9 mouse cellular contexts compared by ENCODE assay signal in genomic region chr9:121312237-121312891, GRCm38 (mm10). TPM values are rescaled to one million over a fixed set of nuclear protein-coding genes. Genes with fewer than 3 reads are reported as not detected.
DNase-seq lines count a peak whose midpoint lies in the region; ATAC-seq and TF ChIP-seq lines count a peak whose summit lies in the region.
"Had no signal": no experiment of that assay in that cellular context is flagged by ENCODE, and none has a peak within 500 bp of the region (broad histone marks: within the 10 kb centered on the region; RNA-seq: fewer than 3 reads in every experiment).

No protein-coding gene starts in this region.

- H3K27me3 ChIP-seq in forebrain, embryonic 11.5 days (ENCODE audit: control insufficient read depth, insufficient read depth, low read length) = no peaks in the 10 kb centered on the region
- H3K27me3 ChIP-seq in hindbrain, postnatal 0 days (ENCODE audit: insufficient read depth, low read length) = no peaks in the 10 kb centered on the region
- no peaks in the 10 kb centered on the region for H3K27me3 ChIP-seq in midbrain, embryonic 11.5 days (ENCODE audit: control insufficient read depth, insufficient read depth, low read length)

- H3K9ac ChIP-seq in forebrain, embryonic 11.5 days (ENCODE audit: low read length) = no peak overlapping the region; the same call in 1 of the 2 replicates
- H3K9ac ChIP-seq in hindbrain, postnatal 0 days (replicated peaks; ENCODE audit: low read length) = 0 out of 2 replicates have a peak overlapping the region, but pooled peaks have one; percentile 3
- H3K9ac ChIP-seq in midbrain, embryonic 11.5 days (ENCODE audit: low read length) = peak overlapping the region; percentile 48; the same call in 1 of the 2 replicates
- H3K9ac ChIP-seq: liver, postnatal 0 days had no signal

- intact Hi-C loops in left cerebral cortex, postnatal 10 days (cut with DNase I) = no loop called here

- peaks cover 41% of the 10 kb centered on the region for H3K4me1 ChIP-seq in forebrain, embryonic 11.5 days (replicated peaks; ENCODE audit: control insufficient read depth, insufficient read depth, low read length)
- peaks cover 62% of the 10 kb centered on the region for H3K4me1 ChIP-seq in hindbrain, postnatal 0 days (ENCODE audit: insufficient read depth, low read length)
- peaks cover 60% of the 10 kb centered on the region for H3K4me1 ChIP-seq in midbrain, embryonic 11.5 days (ENCODE audit: control insufficient read depth, insufficient read depth, low read length)

- no peak overlapping the region for H3K4me3 ChIP-seq in forebrain, embryonic 11.5 days (ENCODE audit: low read depth, low read length)
- H3K4me3 ChIP-seq in hindbrain, postnatal 0 days (ENCODE audit: low read length) = no peak overlapping the region
- no peak overlapping the region for H3K4me3 ChIP-seq in midbrain, embryonic 11.5 days (ENCODE audit: low read depth, low read length)

- H3K9me3 ChIP-seq in forebrain, embryonic 11.5 days (ENCODE audit: control insufficient read depth, low read length) = no peaks in the 10 kb centered on the region
- no peaks in the 10 kb centered on the region for H3K9me3 ChIP-seq in hindbrain, postnatal 0 days (ENCODE audit: low read length)
- H3K9me3 ChIP-seq in midbrain, embryonic 11.5 days (ENCODE audit: control insufficient read depth, low read length) = no peaks in the 10 kb centered on the region

- WGBS in forebrain, embryonic 11.5 days = 38% methylated on average over 10 of the region's 10 CpGs
- 26% methylated on average over 10 of the region's 10 CpGs for WGBS in hindbrain, postnatal 0 days
- 49% methylated on average over 10 of the region's 10 CpGs for WGBS in midbrain, embryonic 11.5 days

- peak; percentile 56 for ATAC-seq in forebrain, embryonic 11.5 days (replicated peaks; ENCODE audit: low FRiP score)
- ATAC-seq in hindbrain, postnatal 0 days = no peak
- ATAC-seq in midbrain, embryonic 11.5 days (ENCODE audit: low FRiP score) = peak; percentile 36
- ATAC-seq: liver, postnatal 0 days had no signal

- H3K27ac ChIP-seq in forebrain, embryonic 11.5 days (ENCODE audit: low read depth, low read length) = peak overlapping the region; percentile 99
- H3K27ac ChIP-seq in hindbrain, postnatal 0 days = peak overlapping the region; percentile 32
- peak overlapping the region; percentile 94 for H3K27ac ChIP-seq in midbrain, embryonic 11.5 days (ENCODE audit: low read depth, low read length)

- no peak for TF ChIP-seq POLR2A in brain, embryonic 14.5 days (IDR thresholded peaks at IDR 0.05; ENCODE audit: borderline replicate concordance, extremely low read depth, insufficient read depth, insufficient read length, poor library complexity, severe bottlenecking)

- H3K4me2 ChIP-seq in forebrain, embryonic 11.5 days (ENCODE audit: low read depth, low read length, severe bottlenecking) = peak overlapping the region; percentile 21; the same call in 1 of the 2 replicates
- 0 out of 2 replicates have a peak overlapping the region, but pooled peaks have one; percentile 5 for H3K4me2 ChIP-seq in hindbrain, postnatal 0 days (ENCODE audit: low read depth, low read length)
- peak overlapping the region; percentile 16; the same call in 1 of the 2 replicates for H3K4me2 ChIP-seq in midbrain, embryonic 11.5 days

- TF ChIP-seq CTCF in brain, embryonic 14.5 days (IDR thresholded peaks at IDR 0.05; ENCODE audit: borderline replicate concordance, extremely low read depth, insufficient read depth, insufficient read length) = no peak
- no peak for TF ChIP-seq CTCF in hindbrain, postnatal 0 days (IDR thresholded peaks at IDR 0.05; ENCODE audit: low read depth)

- H3K36me3 ChIP-seq in forebrain, embryonic 11.5 days (ENCODE audit: control insufficient read depth, insufficient read depth, low read length) = no peaks in the 10 kb centered on the region
- no peaks in the 10 kb centered on the region for H3K36me3 ChIP-seq in hindbrain, postnatal 0 days (ENCODE audit: insufficient read depth, low read length)
- no peaks in the 10 kb centered on the region for H3K36me3 ChIP-seq in midbrain, embryonic 11.5 days (ENCODE audit: control insufficient read depth, insufficient read depth, low read length)

- peak; percentile 87 for DNase-seq in brain, embryonic 14.5 days (ENCODE audit: low read depth)
- DNase-seq in forebrain, embryonic 11.5 days (ENCODE audit: low spot score) = peak; percentile 68
- DNase-seq in hindbrain, postnatal 0 days (ENCODE audit: low spot score) = peak; percentile 44
- peak; percentile 92 for DNase-seq in midbrain, embryonic 11.5 days (ENCODE audit: low spot score, missing footprints)
- no peak for DNase-seq in urinary bladder, adult 18-20 months (ENCODE audit: low spot score in 2 of 2)
- no peak for DNase-seq in right cerebral cortex, postnatal 10 days (ENCODE audit: low spot score in 2 of 2)
- no peak for DNase-seq in thymus, postnatal 4 days
- DNase-seq in left cerebral cortex, postnatal 10 days (ENCODE audit: extremely low spot score in 1 of 2, low spot score in 2 of 2) = no peak
- DNase-seq: liver, postnatal 0 days had no signal

RNA-seq across cellular contexts. Expression of gene Trak1, which starts 15.1 kb away (rescaled TPM):
- 59.2 and 77.7 TPM in 2 replicates for polyA plus RNA-seq in brain, embryonic 14.5 days (2012; rRNA removed)
- polyA plus RNA-seq in forebrain, embryonic 11.5 days (2014; fragmentation: Nextera tagmentation; extraction: Ambion mirVana) = 33.5 and 36.4 TPM in 2 replicates
- 129 and 170 TPM in 2 replicates for total RNA-seq in hindbrain, postnatal 0 days (2014; rRNA removed)
- polyA plus RNA-seq in hindbrain, postnatal 0 days (2015; fragmentation: Nextera tagmentation; extraction: Ambion mirVana) = 55.7 and 57.8 TPM in 2 replicates
- polyA plus RNA-seq in midbrain, embryonic 11.5 days (2014; fragmentation: Nextera tagmentation; extraction: Ambion mirVana) = 19.2 and 20.5 TPM in 2 replicates
- total RNA-seq in left cerebral cortex, postnatal 10 days (2021) = 100 to 1,000 TPM; 213 to 215 TPM

RNA-seq across cellular contexts. Expression of gene Ulk4, which starts 35.4 kb away (rescaled TPM):
- polyA plus RNA-seq in brain, embryonic 14.5 days (2012; rRNA removed) = 7.3 and 7.8 TPM in 2 replicates
- 144 and 163 TPM in 2 replicates for polyA plus RNA-seq in forebrain, embryonic 11.5 days (2014; fragmentation: Nextera tagmentation; extraction: Ambion mirVana)
- 8.9 and 20.0 TPM in 2 replicates for total RNA-seq in hindbrain, postnatal 0 days (2014; rRNA removed)
- 76.3 and 80.8 TPM in 2 replicates for polyA plus RNA-seq in hindbrain, postnatal 0 days (2015; fragmentation: Nextera tagmentation; extraction: Ambion mirVana)
- polyA plus RNA-seq in midbrain, embryonic 11.5 days (2014; fragmentation: Nextera tagmentation; extraction: Ambion mirVana) = 210 and 216 TPM in 2 replicates
- 1 to 10 TPM; 7.2 to 7.5 TPM for total RNA-seq in left cerebral cortex, postnatal 10 days (2021)

Comparison
In these comparisons a context has a peak if more than half of its experiments do, and no peak if none do; other contexts are left out.
1. DNase-seq: peak in brain, embryonic 14.5 days (single experiment), forebrain, embryonic 11.5 days (single experiment), hindbrain, postnatal 0 days (single experiment) and midbrain, embryonic 11.5 days (single experiment); none in urinary bladder, adult 18-20 months (0 of 2), right cerebral cortex, postnatal 10 days (0 of 2), thymus, postnatal 4 days (single experiment) and left cerebral cortex, postnatal 10 days (0 of 2).
2. H3K27ac ChIP-seq: peak in every context shown above with its lines; median percentile 99 in forebrain, embryonic 11.5 days; 94 in midbrain, embryonic 11.5 days; 32 in hindbrain, postnatal 0 days.
3. Peak in every context shown above with its lines, with median percentiles within 50 percentile points of each other: H3K4me2 ChIP-seq.